Mouse (Mus musculus) midbrain, postnatal 0 days (tissue): Measurements from ENCODE around the gene Ryr2. TPM values are rescaled to one million over a fixed set of nuclear protein-coding genes. Genes with fewer than 3 reads are reported as not detected.

Experiments
- ATAC-seq: fragments of 200-750 bp; cut with Nextera tagmentation; 2 replicates; pipeline ENCODE4 v1.8.0; 2017; ENCODE audit warnings: moderate number of reproducible peaks, mild to moderate bottlenecking, moderate TSS enrichment, moderate library complexity; ENCODE audit not compliant: low FRiP score
- DNase-seq: peaks from one replicate; pipeline ENCODE4 v3.0.0-alpha.2; 2015; ENCODE audit warnings: low spot score
- H3K27ac ChIP-seq: fragments of 300-500 bp; sonication (generic); 2 replicates; pipeline ENCODE4 v1.5.1; 2014; ENCODE audit warnings: low read depth, mild to moderate bottlenecking, low read length, mixed read lengths
- H3K27me3 ChIP-seq: fragments of 300-500 bp; sonication (generic); 2 replicates; pipeline ENCODE4 v1.6.1; 2014; ENCODE audit warnings: low read length, control low read depth, mixed read lengths; ENCODE audit not compliant: insufficient read depth
- H3K36me3 ChIP-seq: fragments of 300-500 bp; sonication (generic); 2 replicates; pipeline ENCODE4 v1.6.1; 2014; ENCODE audit warnings: low read length, control low read depth, mixed read lengths; ENCODE audit not compliant: insufficient read depth
- H3K4me1 ChIP-seq: fragments of 300-500 bp; sonication (generic); 2 replicates; pipeline ENCODE4 v1.6.1; 2014; ENCODE audit warnings: mild to moderate bottlenecking, control low read depth, antibody characterized with exemption, low read length, mixed read lengths; ENCODE audit not compliant: insufficient read depth
- H3K4me2 ChIP-seq: fragments of 300-500 bp; sonication (generic); 2 replicates; pipeline ENCODE4 v1.6.1; 2014; ENCODE audit warnings: low read depth, mild to moderate bottlenecking, low read length, mixed read lengths; ENCODE audit not compliant: poor library complexity, severe bottlenecking
- H3K4me3 ChIP-seq: fragments of 300-500 bp; sonication (generic); 2 replicates; pipeline ENCODE4 v1.5.1; 2014; ENCODE audit warnings: low read depth, mild to moderate bottlenecking, low read length, moderate library complexity
- H3K9ac ChIP-seq: fragments of 300-500 bp; sonication (generic); replicated peaks from 2 replicates; pipeline ENCODE4 v1.6.1; 2014; ENCODE audit warnings: mild to moderate bottlenecking, low read length, moderate library complexity, mixed read lengths; ENCODE audit not compliant: poor library complexity, severe bottlenecking
- H3K9me3 ChIP-seq: fragments of 300-500 bp; sonication (generic); 2 replicates; pipeline ENCODE4 v1.6.1; 2016; ENCODE audit warnings: low read length, control low read depth
- CTCF ChIP-seq: IDR thresholded peaks from 2 replicates; pipeline ENCODE4 v1.5.1; 2016; ENCODE audit warnings: antibody characterized with exemption, mild to moderate bottlenecking
- WGBS: fragments of 180-500 bp; shearing (Covaris S2); extraction: QIAGEN DNeasy Blood & Tissue Kit; methylation state at CpG from one replicate; pipeline ENCODE4 v1.1.7; 2014; 5-methylcytosine and 5-hydroxymethylcytosine counted together
- polyA plus RNA-seq: library from polyadenylated mRNA; unstranded; fragments of >200 nt; fragmentation: Nextera tagmentation; extraction: Ambion mirVana; gene quantifications from 2 replicates; pipeline ENCODE4 v1.2.1, GENCODE M21; 2015
- total RNA-seq: library from RNA; depleted of rRNA; stranded (reverse); fragments of >200 nt; gene quantifications from 2 replicates; pipeline ENCODE4 v1.2.3, GENCODE M21; 2014

The Ryr2 gene
- total and polyA plus RNA-seq, 2 experiments from 2014 or later = 3.5 to 22.5 TPM

DNA sequence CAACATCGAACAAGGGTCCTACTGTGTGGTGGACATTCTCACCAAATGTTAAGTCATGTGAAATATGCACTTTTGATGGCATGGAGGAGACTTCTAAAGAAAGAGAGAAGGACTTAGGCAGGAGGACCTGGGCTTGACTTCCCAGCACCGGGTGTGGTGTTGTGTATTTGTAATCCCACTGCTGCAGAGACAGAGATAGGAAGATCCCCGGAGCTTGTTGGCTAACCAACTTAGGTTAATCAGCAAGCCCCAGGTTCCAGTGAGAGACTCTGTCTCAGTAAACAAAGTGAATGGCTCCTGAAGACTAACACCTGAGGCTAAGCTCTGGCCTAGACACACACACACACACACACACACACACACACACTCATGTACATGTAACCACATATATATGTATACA lies 7.3 kb downstream of the Ryr2 start:
- Histone ChIP-seq H3K27ac (no peak overlapping the region), H3K9ac (no peak overlapping the region), H3K4me2 (no peak overlapping the region), H3K4me3 (no peak overlapping the region), H3K4me1 (no peaks in the 10 kb centered on the region), H3K27me3 (no peaks in the 10 kb centered on the region), H3K36me3 (no peaks in the 10 kb centered on the region), H3K9me3 (no peaks in the 10 kb centered on the region)
- WGBS = 91% methylated on average over 3 of the region's 3 CpGs
- no peak for ATAC-seq
- no peak for TF ChIP-seq CTCF
- no peak for DNase-seq

GRCm38 (mm10) chr13:12098981-12099380 lies 7.8 kb downstream of the Ryr2 start:
- H3K4me3 ChIP-seq = no peak overlapping the region
- DNase-seq (no peak), ATAC-seq (no peak)
- H3K36me3 ChIP-seq = no peaks in the 10 kb centered on the region
- H3K9me3 ChIP-seq = no peaks in the 10 kb centered on the region
- no peak overlapping the region for H3K27ac ChIP-seq
- no peak for TF ChIP-seq CTCF
- H3K27me3 ChIP-seq = no peaks in the 10 kb centered on the region
- 81% methylated on average over 1 of the region's 1 CpGs for WGBS
- no peak overlapping the region for H3K4me2 ChIP-seq
- H3K4me1 ChIP-seq = no peaks in the 10 kb centered on the region
- no peak overlapping the region for H3K9ac ChIP-seq

DNA sequence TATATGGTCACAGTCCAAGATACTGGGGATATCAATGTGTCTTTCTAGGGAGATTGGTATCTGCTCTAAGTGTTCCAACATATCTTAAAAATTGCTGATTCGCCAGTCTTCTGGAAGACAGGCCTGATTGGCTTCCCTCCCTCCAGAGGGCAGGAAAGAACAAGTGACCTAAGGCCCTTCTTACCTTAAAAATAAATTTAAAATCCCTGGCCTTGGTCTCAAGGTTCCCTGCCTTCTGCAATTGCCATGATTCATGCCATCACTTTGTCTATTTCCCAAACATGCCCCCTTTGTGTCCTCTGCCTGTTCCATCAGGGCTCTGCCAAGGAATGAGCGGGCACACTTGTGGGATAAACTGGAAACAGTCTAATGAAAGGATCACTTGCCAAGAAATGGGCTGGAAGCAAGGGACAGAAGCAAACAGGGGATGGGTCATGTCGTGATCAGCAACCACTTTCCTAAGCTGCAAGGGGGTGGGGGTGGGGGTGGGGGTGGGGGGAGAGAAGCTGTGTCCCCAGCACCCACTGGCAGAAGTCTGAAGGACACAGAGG lies 10.3 kb downstream of the Ryr2 start:
- no peaks in the 10 kb centered on the region for H3K27me3 ChIP-seq
- no peak overlapping the region for H3K27ac ChIP-seq
- no peaks in the 10 kb centered on the region for H3K4me1 ChIP-seq
- no peaks in the 10 kb centered on the region for H3K9me3 ChIP-seq
- H3K4me3 ChIP-seq = no peak overlapping the region
- H3K4me2 ChIP-seq = no peak overlapping the region
- H3K9ac ChIP-seq = no peak overlapping the region
- TF ChIP-seq CTCF = no peak
- no peak for ATAC-seq
- H3K36me3 ChIP-seq = no peaks in the 10 kb centered on the region
- WGBS = 87% methylated on average over 3 of the region's 3 CpGs
- DNase-seq = no peak

- DNase-seq (no peak), ATAC-seq (no peak)
- H3K9me3 ChIP-seq = no peaks in the 10 kb centered on the region
- TF ChIP-seq CTCF = no peak
- 77% methylated on average over 7 of the region's 7 CpGs for WGBS
- no peaks in the 10 kb centered on the region for H3K36me3 ChIP-seq
- no peak overlapping the region for H3K27ac ChIP-seq
- no peak overlapping the region for H3K9ac ChIP-seq
- no peaks in the 10 kb centered on the region for H3K27me3 ChIP-seq
- H3K4me1 ChIP-seq = no peaks in the 10 kb centered on the region
- no peak overlapping the region for H3K4me3 ChIP-seq
- H3K4me2 ChIP-seq = no peak overlapping the region
These were observed 12.2 kb downstream of the Ryr2 start for GRCm38 (mm10) chr13:12094569-12094968.

DNA sequence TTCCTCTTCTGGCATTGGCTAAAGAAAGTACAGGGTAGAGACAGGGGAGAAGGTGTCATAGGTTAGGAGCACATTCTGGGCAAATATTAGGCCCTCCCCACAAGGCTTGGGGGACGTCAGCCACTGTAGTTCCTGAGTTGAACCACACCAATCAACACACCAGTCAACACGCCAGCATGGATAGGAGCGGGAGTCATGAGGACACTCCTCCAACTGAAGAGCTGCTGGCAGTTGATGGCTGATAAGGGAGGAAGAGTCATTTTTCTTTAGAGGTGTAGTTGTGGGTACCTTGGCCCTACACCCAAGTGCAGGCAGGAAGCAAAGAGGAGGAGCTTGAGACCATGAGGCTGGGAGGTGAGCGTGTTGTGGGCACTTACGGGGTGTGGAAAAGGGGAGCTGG lies 13.6 kb downstream of the Ryr2 start:
- no peak for DNase-seq
- no peak overlapping the region for H3K4me3 ChIP-seq
- H3K4me1 ChIP-seq = no peaks in the 10 kb centered on the region
- H3K9ac ChIP-seq = no peak overlapping the region
- WGBS = 92% methylated on average over 5 of the region's 5 CpGs
- no peak for TF ChIP-seq CTCF
- ATAC-seq = no peak
- H3K4me2 ChIP-seq = no peak overlapping the region
- H3K9me3 ChIP-seq = no peaks in the 10 kb centered on the region
- no peaks in the 10 kb centered on the region for H3K27me3 ChIP-seq
- no peaks in the 10 kb centered on the region for H3K36me3 ChIP-seq
- no peak overlapping the region for H3K27ac ChIP-seq

GRCm38 (mm10) chr13:12092379-12093107 lies 14.2 kb downstream of the Ryr2 start:
- TF ChIP-seq CTCF = no peak
- 96% methylated on average over 11 of the region's 11 CpGs for WGBS
- ATAC-seq (no peak), DNase-seq (no peak)
- no peak overlapping the region for H3K9ac ChIP-seq
- no peaks in the 10 kb centered on the region for H3K9me3 ChIP-seq
- H3K27ac ChIP-seq = no peak overlapping the region
- H3K27me3 ChIP-seq = no peaks in the 10 kb centered on the region
- H3K4me1 ChIP-seq = no peaks in the 10 kb centered on the region
- H3K4me2 ChIP-seq = no peak overlapping the region
- H3K4me3 ChIP-seq = no peak overlapping the region
- no peaks in the 10 kb centered on the region for H3K36me3 ChIP-seq
